Mouse (Mus musculus): Measurements from ENCODE around the gene Lhx2.

The Lhx2 gene

DNA sequence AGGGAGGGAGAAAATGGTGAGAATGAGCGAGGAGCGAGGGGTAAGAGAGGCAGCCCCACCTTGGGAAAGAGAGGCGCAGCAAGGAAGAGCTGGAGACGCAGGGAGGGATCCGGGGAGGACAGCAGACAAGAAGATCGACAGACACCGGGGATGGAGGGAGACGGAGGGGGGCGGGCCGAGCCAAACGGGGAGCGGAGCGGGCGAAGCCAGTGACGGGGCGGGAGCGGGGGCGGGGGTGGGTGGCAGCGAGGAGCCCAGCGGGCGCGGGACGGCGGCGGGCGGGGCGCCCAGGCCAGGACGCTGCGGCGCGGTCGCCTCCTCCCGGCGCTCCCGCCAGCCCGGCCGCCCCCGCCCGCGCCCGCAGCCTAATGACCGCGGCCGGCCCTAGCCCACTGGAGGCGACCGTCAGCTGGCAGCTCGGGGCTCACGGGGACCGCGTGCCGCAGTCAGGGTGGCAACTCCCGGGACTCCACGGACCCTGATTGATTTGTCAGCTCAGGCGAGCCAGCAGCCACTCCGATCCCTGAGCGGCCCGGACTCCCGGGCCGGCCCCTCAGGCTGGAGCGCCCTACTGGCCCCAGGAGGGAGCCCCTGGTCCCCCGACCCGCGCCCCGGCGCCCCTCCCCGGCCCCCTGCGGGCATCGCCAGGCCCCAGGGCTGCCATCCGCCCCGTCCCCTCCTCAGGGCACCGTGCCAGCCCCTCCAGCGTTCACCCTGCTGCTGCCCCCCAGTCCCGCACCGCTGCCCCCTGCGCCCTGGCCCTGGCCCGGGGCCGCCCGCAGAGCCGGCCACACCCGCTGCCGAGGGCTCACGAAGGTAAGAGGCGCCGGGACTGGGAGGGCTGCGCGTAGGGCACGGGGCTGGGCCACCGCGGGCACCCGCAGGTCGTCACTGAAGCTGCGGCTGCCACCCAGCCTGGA, at the start of gene Lhx2:
Gene Lhx2, plus strand, starts transcription at position 292 of the 920 bp plus-strand sequence.
- DNase-seq, result no peak

DNA sequence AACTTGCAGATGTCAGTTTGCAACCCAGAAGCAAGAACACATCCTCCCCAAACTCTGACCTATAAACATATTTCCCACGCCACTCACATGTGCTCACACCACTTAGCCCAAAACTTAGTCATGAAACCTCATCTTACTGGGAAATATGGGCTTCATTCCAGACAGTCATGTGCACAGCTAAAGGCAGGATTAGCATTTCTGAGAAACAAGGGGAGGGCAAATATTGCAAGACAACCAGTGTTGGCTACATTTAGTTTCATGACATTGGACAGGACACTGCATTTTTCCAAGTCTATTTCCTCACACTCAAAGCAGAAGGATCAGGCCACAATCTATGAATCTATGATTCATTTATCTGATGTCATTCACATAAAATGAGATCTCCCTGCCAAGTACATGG, 47.6 kb upstream of the Lhx2 start:
- no peak for DNase-seq

DNA sequence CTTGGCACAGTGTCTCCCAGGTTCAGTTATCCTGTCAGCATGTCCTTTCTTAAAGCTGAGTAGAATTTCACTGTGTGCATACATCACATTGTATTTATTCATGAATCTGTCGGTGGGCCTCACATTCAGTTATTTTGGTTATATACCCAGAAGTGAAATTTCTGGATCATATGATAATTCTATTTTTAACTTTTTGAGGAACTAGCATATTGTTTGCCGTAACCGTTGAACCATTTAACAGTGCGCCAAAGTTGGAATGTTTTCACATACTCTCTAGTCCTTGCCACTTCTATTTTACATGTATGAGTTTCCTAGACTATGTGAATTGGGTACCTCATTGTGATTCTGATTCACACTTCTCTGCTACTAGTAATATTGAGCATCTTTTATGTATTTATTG, 43.1 kb upstream of the Lhx2 start:
- DNase-seq, result no peak

DNA sequence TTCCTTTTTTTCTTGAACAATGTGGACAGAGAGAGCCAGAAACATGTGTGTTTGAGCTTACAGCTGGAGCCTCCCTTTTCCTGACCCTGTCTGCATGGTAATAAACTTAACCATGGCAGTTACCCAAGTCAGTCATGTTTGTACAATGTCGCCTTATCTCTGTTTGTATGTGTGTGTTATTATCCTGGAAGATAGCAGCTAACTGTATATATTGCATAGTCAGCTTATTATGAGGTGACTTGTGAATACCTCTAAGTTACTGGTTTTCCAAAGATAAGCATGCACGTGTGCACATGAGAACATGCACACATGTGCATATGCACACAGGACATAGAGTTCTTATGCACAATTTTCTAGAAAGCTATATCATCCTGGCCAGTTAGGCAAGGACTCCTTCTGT, 38.1 kb upstream of the Lhx2 start:
- DNase-seq, result no peak

DNA sequence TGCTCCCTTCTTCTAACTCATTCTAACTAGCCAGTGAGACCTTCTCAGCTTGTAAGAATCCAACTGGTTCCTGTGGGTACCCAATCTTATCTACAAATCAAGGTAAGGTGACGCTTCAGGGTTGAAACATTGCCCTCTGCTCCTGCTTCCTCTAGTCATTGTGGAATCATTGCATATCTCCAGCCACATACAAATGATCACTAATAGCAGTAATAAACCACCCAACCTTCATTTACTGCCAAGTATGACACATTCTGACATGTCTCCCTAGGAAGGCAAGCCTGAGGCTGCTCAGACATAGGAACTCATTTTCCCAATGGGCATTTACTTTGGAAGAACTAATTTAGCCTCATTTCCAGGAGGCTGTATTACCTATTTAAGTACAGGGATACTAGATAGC, 33.9 kb upstream of the Lhx2 start:
- no peak for DNase-seq

DNA sequence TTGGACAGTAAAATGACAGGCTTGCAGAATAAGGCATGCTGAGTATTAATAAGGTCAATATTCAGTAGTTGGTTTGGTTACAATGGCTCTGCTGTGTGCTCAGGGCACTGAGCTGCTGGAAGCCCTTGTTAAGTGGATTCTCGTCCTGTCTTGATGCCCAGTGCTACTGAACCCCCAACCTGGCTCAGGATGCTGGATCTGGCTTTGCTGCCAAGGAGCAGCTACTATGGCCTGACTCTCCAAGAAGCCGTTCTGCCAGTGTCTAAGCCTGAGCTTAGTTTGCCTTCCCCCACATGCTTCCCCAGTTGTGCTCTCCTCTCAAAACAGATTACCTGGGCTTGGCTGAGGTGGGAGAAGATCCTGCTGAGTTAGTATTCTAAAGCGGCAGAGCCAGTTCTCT, 26.2 kb upstream of the Lhx2 start:
- no peak for DNase-seq

DNA sequence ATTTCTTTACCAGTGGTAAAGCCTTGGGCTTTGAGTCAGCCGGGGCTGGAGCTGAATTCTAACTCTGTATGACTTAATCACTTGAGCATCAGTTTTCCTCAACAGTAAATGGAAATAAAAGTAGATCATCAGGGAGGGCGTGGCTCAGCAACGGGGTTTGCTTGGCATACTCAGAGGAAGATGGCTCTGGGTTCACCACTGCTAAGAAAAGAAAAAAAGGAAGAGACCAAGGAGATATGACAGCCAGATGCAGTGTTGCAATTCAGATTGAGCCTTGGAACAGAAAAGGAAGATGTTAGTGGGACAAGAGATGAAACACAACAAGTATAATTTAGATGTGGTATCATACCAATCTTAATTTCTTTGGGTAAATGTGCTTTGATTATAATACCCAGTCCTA, 25.7 kb upstream of the Lhx2 start:
- DNase-seq, result no peak

DNA sequence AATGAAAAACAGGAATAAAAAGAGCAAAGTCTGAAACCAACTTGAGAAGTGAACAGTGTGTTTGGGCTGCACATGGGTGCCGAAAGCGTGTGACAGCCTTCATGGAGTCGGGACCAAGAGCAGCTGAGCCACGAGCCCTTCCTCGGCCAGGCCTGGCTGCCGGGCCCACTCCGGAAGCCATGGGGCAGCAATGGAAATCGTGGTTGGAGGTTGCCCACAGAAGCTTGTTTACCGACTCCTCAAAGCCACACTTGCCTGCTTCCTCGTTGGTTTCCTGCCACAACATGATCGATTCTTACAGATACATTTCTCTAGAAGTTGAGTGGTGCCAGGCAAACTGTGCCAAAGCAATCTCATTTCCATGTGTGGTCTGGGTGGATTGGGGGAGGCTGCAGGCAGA, 20.0 kb upstream of the Lhx2 start:
- DNase-seq, result no peak

DNA sequence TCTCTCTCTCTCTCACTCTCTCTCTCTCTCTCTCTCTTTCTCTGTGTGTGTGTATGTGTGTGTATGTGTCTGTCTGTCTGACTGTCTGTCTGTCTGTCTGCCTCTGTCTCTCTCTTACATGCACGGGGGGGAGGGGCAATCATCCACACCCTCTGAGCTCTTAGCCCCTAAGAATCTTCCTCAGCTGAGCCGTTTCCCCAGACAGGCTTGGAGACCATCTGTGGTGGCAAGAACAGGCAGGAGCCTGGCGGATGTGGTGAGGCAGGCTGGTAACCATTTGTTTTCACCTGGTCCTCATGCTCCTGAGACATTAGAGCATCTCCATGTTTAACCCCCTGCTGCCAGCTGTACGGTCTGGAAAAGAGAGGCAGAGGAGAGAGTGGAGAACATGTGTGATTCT, 18.2 kb upstream of the Lhx2 start:
- no peak for DNase-seq

DNA sequence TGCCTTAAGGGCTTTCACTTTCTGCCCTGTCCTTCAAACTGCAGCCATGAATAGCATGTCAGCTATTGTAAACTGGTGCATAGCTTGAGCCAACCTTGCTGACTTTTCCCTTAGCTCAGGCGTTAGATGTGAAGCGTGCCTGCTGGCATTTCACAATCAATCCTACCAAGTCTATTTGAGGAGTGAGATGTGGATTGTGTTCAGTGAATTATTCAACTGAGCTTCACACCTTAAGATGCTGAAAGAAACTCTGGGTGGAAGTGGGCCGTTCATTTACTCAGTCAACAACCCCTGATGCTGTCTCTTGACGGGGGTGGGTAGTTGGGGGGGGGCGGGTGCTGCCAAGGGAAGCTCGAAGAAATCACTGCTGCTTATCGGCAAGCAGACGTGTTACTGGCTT, 15.7 kb upstream of the Lhx2 start:
- no peak for DNase-seq

DNA sequence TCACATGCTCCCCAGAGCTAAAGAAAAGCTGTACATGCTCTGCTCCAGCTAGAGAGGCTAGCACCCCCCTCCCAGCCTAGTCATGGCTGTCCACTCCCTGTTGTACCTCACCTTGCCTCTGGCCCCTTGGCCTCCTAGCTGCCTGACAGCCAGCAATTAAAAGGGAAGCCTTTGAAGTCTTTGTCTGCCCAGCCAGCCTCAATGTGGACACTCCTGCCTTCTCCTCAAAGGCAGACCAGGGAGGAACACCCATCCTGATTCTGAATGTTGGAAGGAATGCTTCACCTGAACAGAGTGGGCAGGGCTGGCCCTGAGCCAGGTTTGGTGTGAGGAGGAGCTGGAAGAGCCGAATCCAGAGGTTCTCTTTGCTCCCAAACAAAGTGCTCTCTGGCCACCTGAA, 12.4 kb upstream of the Lhx2 start:
- DNase-seq, result no peak

DNA sequence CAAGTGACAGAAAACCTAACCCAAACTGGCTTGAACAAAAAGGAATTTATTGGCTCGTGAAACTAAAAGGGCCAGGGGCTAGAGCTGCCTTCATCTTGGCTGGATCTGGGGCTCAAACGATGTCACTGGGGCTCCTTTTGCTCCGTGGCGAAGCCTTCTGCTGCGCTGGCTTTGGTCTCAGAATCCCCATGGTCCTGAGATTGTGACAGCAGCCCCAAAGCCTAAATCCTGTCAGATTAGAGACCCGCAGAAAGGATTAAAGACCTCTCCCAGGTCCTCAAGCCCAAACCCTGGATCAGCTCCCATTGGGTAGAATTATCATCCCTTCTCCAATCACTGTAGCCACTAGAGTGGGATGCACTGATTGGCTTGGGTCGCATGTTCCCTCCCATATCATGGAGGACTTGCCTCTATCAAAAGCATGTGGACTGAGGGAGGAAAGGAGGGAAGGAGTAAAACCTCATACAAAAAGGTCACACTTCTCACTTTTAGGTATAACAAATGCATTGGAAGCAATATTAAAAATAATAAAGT, 5.4 kb upstream of the Lhx2 start:
- DNase-seq, result no peak

DNA sequence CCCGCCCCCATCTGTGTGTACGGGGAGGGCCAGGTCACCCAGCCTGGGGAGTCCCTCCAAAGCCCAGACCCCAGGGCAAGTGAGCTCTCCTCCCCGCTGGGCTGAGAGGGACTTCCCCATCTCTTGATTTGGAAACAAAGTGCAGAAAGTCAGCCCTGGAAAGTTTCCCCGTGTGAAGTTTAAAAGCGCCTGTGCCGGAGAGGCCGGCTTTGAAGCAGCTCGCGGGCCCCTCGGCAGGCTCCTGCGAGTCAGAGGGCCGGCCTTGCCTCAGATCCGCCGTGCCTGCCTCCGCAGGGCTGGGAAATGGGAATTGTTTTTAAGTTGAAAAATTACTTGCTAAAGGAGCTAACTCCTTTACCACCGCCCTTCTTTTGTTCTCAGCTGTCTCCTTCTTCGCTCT, 2.5 kb upstream of the Lhx2 start:
- DNase-seq, result no peak

DNA sequence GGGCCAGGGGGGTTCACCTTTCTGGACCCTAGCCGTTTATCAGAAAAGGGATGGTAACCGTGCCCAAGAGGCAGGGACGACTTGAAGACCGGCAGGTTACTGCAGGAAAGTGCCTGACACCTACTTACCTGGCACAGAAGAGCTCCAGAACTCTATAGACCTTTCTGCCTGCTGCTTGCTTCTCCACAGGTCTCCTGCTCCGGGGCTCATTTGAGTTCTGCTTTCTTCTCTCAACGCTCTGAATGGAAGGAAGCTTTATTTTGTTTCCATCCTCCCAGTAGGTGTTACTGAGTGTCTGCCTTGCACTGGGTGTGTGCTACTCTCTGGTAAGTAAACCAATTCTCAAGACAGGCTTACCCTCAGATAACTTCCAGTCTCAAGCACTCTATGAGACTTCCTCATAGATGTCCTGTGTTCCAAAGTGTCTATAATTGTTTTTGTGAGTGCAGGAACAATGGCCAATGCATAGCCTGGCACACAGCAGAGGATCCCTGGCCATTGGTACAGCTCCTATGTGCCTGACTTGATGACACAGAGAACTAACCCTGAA, 1.9 kb upstream of the Lhx2 start:
- DNase-seq, result no peak

DNA sequence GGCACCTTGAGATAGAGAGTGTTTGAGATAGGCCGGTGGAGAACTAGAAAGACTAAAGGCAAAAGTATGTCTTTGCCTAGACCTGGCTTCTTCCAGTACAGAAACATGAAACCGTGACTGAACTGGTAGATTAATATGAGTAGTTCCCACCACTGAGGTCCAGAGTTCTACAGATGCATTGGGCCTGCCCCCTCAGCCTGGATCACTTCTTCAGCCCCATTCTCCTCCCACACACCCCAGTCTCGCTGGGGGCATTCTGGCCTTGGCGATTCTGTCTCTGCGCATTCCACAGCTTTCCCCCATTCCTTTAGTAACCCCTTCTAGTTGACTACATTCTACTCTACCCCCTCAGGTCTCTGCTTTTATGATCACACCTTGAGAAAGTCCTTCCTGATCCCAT, 1.4 kb upstream of the Lhx2 start:
- DNase-seq, result no peak

DNA sequence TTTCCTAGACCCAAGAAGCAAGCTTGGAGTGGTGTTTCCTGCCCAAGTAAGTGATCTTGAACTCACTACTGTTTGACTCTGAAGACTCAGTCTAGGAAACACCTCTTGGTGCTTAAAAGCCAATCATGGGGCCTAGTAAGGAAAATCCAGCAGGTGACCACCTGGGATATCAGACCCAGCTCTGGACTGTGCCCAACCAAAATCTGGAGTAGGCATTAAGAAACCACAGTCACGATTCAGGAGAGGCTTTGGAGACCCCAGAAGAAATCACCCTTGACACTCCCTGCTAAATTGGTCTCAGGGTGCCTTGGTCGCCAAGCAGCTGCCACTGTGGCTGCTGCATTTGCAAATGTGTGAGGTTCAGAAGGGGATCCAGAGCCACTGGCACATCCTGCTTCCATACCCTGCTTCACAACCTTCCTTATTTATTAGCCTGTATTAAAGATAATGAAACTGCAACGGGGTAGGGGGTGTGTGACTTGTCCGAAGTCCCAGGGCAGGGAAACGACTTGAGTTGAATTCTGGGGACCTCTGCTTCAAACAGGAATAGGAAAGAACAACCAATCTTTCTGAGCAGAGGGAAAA, 641 bp upstream of the Lhx2 start:
- no peak for DNase-seq

DNA sequence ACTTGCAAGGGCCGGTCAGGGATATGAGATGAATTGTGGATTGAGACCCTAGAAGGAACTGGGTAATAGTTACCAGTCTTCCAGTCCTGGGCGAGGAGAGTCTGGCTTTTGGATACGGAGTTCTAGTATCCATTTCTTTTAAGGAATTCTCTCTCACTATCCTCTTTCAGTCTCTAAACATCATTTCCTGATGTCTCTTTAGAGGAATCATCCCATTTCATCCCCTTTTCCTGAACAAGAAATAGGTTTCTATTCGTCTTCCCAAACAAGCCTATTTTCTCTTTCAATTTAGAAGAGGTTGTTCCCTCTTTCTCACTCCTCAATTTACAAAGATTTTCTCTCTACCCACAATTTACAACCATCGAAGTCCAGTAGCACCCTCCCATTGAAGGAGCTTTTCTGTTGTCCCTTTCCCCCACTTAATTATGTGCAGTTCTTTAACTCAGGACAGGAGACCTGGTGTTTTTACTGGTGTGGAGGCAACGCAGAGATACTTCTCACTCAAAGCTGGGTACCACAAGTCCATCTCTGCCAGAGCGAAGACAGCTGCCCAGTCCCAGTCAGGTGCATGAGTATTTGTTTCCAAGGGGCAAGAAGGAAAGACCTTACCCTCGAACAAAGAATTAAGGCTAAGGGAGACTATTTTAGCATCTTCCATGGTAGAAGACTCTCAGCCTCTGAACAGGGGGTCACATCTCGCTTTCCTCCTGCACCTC, 987 bp downstream of the Lhx2 start:
- DNase-seq, result no peak

DNA sequence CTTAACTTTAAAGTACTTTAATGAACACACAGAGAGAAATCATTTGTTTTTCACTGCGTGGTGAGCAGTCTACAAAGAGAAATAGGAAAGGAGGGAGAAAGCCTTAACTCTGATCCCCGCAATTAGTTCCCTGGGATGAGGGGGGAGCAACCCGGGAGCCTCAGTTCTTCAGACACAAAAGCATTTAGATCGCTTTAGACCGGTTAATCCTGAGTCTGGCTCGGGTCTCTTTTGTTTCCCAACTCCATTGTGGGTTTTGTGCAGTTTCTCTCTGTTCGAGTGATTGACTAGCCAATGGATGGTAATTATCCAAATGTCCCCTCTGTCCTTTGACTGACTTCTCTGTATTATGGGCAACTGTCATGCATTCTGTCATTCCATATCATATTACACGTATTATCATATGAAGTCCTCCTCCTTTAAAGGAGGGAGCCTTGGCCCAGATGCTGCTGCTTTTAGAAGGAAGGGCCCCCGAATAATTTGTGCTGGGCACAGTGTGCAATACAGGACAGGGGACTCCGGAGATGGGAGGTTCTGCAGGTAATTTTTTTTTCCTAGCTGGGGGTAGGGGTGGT, 1.6 kb downstream of the Lhx2 start:
- DNase-seq, result no peak

DNA sequence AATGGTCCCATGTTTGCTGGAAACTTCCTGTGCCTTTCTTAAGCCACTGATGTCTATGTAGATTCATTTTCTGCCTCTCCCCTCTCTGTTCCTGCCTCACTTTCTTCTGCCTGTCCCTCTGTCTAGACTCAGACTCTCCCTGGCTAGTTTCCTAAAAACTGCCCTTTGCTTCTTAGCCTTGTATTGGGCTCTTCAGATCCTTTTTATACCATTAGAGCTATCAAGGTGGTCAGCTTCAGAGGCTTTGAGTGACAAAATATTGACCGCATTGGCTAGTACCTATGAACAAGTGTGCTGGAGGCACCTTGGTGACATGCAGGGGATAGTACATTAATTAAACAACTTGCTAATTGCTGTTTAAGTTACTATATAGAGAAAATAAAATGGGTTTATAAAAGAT, 4.5 kb downstream of the Lhx2 start:
- no peak for DNase-seq

DNA sequence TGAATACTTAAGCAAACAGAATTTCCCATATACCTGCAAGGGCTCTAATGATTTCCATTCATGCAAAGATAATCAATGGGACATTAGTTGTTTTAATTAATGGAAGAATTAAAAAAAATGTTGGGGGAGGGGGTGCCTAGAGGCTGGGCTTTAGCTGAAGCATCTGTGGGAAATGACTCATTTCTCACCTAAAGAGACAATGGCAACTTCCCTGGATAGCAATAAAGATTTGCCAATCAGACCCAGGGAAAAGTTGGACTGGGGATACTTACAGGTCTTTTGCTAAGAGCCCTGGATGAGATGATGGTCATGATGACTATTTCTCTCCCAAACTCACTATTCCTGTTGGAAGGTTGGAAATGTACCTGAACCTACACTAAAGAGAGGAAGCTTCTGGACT, 5.6 kb downstream of the Lhx2 start:
- DNase-seq, result no peak

DNA sequence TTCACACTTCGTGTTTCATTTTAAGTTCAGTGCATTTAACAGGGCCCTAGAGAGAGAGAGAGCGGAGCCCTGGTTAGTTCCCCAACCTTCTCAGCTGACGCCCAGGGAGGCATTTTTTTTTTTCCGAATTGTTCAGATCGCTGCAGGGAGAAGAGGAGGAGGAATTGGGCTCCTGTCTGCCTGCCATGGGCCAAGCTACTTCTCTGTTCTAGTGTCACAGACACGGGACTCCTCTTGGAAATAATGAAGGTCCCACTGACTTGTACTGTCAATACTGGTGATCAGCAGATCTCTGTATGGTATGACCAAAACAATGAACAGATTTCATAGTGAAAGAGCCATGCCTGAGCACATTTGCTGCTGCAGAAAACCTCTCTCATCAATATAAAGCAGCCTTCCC, 7.3 kb downstream of the Lhx2 start:
- no peak for DNase-seq

DNA sequence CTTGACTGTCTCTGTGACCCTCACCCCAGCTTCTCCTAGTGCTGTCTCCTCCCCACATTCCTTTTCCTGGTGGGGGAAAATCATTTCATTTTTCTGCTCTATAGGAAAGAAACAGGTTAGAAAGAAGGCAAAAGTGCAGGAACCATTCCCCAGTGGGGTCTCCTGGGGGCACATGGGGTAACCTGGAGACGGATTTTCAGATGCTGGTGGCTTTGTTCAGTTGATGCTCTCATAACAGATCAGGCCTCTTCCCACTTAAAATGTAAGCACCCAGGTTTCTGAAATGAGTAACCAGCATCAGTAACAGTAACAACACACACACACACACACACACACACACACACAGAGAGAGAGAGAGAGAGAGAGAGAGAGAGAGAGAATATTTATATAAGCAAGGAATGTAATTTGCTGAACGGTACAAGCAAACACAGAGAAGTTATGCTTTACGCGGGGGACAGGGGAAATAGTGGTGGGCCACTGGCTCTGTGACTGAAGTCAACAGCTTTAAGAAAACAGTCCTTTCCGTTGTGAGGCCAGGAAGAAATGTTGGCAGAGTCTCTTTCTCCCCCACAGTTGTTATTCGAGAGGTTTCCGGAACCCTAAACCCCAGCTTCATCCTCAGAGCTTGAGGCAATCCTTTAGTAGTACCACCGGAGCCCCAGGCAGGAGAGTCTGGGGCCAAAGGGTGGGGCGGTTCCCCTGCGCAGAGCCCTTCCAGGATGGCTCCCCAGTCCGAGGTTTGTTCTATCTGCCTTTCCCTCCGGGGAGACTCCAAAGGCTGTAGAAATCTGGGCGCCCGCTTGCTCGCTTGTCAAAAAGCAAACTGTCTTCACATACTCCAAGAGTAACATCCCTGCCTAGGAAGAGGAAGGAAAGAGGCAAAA, 8.0 kb downstream of the Lhx2 start:
- DNase-seq, result no peak
